Mouse (Mus musculus): ENCODE results near the gene Mrpl58.
"Not testable (repeated sequence)": the region's sequence is repeated elsewhere in the genome, so short reads cannot be mapped to it uniquely, and the experiment has no call there.

Mrpl58 gene

DNA sequence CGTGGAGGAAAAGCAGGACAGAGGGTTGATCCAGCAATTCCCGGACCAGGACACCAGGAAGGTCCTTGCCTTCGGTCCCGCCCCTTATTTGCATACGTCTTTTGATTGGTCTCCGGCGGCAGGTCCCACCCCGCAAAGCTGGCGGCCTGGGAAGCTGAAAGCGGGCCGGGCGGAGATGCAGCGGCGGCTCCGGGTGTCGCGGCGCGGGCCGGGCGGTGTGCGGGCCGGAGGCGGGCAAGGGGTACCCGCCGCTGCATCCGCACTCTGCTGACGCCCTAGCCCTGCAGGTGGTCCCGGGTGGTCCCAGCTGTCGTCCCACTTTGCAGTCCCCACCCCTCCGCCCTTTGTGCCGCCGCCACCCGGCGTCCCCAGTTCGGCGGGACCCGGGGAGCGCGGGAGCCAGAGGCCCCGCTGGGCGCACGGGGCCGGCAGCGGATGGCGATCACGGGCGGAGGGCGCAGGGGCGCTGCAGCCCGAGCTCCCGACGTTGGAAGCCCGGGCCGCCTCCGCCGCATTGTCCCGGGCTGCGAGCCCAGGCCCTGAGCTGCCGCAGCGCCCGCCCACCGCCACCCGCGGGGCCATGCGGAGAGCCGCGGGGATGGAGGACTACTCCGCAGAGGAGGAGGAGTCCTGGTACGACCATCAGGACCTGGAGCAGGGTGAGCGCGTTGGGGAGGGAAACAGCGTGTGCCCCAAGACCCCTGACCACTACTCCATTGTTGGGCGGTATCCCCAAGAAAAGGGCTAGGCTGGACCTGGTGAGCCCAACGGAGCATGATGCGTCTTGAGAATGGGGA is 21.6 kb upstream of the Mrpl58 start, which contains the start of gene Cdr2l:
Gene Cdr2l, plus strand, starts transcription at position 174 of the 797 bp plus-strand sequence.
- intact Hi-C loops (cut with DNase I) = no loop called here

DNA sequence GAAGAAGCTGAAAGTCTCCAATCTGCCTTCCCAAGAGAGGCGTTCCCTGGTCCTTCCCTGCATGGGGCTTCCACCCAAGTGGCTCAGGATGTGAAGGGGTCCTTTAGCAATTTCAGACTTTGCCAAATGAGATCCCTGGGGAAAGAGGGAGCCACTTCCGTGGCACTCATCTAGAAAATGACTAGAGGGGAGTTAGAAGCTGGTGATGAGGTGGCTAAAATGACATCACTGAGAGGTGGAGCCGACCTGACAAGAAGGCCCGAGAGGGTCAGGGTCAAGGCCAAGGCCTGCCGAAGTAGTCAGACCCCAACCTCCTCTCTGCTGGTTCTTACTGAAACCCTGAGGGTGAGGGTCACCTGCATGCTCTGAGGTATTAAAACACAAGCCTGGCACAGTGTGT is 20.7 kb upstream of the Mrpl58 start:
- intact Hi-C loops (cut with DNase I) = no loop called here

DNA sequence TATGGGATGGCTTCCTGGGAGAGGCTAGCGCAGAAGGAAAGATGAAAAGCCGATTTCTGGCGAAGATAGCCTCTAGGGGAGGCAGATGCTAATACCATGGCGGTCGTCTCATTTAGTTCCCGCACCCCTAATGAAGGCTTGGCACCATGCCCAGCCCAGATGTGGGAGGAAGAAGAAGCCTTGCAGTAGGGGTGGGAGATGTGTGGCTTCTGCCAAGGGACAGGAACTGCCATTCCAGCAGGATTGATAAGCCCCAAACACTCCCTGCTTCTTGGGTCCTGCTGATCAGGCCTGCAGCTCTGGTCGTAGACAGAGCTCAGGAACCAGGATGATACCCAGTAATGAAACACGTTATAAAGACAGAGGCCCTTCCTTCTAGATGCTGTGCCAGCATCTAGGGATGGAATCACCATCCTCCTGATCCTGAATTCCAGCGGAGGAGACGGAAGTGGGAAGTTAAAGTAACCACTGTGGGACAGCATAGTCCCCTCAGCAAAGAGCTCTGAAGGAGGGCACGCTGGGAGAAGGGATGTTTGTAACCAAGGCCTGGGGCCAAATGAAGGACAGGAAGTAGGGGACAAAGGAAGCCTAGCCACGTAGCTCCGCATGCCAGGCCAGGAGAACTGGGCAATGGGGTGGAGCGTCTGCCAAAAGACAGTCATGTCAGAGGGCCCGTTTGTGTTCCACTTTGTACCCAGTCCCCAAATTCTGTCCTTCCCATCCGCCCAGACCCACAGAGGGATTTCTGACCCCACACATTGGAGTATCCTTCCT is 19.7 kb upstream of the Mrpl58 start:
- intact Hi-C loops (cut with DNase I) = no loop called here

DNA sequence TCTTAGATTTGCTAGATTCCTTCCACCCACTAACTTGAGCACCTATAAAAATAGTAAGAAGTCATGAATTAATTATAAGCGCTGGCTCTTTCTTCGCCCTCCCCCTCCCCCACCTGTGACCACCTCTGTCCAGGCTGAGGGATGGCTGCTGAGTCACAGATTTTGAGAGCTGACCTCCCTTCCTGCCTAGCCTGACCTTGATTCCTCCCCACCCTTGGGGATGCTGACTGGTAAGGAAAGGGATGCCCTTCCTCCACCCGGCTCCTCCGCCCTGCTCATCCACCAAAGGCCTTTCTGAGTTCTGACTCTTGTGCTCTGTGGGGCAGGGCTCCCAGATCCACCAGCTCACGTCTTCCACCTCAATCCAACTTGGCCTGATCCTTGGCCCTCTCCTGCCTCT is 19.0 kb upstream of the Mrpl58 start:
- intact Hi-C loops (cut with DNase I) = no loop called here

DNA sequence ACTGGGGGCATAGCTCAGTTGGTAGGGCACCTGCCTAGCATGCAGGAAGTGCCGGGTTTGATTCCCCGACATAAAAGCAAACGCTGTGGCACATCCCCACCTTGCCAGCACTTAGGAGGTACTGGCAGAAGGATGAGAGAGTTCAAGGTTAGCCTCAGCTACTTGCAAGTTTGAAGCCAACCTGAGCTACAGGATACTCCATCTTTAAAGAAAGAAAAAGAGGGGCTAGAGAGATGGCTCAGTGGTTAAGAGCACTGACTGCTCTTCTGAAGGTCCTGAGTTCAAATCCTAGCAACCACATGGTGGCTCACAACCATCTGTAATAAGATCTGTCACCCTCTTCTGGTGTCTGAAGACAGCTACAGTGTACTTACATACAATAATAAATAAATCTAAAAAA is 16.7 kb upstream of the Mrpl58 start:
- intact Hi-C loops (cut with DNase I) = not testable (repeated sequence)

DNA sequence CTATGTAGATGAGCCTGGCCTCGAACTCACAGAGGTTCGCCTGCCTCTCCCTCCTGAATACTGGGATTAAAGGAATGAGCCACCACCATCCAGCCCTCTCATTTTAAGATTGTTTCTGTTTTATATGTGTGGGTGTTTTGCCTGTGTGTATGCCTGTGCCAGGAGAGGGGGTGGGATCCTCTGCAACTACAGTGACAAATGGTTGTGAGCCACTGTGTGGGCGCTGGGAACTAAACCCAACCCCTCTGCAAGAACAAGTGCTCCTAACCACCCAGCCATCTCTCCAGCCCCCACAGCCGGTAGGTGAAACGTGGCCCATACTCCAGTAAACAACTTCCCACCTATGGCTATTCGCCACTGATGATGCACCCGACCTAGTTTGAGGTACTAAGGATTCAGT is 12.2 kb upstream of the Mrpl58 start:
- intact Hi-C loops (cut with DNase I) = no loop called here

DNA sequence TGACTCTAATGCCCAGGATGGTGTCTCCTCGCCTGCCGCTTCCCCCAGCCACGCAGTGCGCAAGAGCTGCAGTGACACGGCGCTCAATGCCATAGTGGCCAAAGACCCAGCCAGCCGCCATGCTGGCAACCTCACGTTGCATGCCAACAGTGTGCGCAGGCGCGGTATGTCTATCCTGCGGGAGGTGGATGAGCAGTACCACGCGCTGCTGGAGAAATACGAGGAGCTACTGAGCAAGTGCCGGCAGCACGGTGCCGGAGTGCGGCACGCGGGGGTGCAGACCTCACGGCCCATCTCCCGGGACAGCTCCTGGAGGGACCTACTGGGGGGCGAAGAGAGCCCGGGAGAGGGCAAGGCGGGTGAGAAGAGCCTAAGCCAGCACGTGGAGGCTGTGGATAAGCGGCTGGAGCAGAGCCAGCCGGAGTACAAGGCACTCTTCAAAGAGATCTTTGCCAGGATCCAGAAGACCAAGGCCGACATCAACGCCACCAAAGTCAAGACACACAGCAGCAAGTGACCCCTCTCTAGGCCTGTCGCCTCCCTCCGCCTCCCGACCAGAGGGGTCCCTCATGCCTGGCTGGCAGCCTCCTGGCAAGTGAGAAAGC is 9.7 kb upstream of the Mrpl58 start:
- intact Hi-C loops (cut with DNase I) = no loop called here

DNA sequence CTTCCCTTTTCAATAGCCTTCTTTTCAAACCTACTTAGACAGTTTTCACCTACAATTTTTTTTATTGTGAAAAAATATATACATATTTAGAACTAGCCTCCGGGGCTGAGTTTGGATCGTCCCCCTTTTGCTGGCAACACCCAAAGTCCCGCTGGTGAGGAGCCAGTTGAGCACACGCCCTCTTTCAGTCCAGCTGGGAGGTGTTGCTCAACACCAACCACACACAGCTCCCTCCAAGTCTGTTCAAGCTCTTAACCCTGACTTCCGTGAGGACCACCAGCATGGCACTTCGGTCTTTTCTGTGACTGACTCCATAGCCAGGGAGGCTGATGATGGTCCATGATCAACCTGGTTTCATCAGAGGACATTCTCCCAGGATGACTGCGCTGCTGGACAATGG is 5.5 kb upstream of the Mrpl58 start:
- intact Hi-C loops (cut with DNase I) = no loop called here

DNA sequence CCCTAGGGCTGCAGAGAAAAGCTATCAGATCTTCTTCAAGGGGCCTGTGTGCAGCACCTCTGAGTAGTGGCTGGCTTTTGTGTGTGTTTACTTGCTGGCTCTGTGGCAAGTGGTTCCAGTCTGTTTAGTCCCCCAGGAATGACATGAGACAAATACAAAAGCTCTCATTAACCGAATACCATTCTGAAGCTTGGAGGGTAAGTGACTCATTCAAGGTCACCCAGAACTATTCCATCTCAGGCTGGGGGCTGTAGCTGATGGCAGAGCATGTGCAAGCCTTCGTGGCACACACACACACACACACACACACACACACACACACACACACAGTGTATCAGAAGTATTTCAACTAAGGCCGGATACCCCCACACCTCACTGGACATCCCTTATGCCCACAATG is 3.4 kb upstream of the Mrpl58 start:
- intact Hi-C loops (cut with DNase I) = no loop called here

DNA sequence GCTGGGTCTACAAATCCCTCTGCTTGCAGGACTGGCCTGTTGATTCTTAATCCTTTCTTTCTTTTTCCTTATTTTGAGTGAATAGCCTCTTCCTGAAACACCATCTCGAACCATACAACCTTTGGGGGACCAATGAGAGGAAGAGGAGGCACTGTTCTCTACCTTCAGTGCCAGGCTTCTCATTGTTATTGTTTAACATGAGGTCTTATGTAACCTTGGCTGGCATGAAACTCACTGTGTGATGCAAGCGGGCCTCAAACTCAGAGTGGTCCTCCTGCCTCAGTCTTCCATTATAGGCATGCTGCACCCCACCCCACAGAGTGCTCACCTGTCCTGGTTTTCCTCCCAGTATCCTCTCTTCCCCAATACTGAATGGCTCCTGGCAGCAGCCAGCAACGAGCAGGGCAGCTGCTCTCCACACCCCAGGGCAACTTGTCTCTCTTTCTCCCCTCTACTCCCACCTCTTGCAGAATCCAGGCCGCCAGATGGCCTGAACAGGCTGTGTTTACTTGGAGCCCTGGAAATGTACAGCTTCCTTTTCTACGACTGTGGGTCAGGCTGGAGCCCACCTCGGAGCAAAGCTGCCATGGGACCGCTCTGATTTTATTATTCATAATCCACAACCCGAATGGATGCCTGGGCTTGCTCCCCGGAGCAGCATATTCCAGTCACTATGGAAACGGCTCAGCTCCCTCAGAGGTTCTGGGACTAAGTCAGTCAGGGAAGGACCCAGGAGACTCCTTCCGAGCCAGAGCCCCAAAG is 2.7 kb upstream of the Mrpl58 start:
- intact Hi-C loops (cut with DNase I) = no loop called here

DNA sequence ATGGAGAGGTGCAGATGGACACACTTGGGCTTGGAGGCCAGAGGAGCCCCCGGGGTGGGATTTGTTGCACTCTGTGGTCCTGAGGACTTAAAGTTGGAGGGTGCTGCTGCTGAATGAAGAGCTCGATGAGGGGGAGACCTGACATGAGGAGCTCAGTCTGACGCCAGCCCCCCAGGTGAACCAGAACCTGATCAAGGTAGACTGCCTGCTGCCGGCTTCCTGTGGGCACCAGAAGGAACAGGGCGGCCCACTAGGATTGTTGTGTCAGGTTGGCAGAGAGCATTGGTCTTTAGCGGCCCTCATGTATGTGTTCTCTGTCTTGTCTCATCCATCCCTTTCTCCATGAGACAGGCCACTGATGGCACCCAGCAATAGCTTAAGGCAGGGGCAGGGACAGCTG is 2.2 kb downstream of the Mrpl58 start:
- intact Hi-C loops (cut with DNase I) = no loop called here

DNA sequence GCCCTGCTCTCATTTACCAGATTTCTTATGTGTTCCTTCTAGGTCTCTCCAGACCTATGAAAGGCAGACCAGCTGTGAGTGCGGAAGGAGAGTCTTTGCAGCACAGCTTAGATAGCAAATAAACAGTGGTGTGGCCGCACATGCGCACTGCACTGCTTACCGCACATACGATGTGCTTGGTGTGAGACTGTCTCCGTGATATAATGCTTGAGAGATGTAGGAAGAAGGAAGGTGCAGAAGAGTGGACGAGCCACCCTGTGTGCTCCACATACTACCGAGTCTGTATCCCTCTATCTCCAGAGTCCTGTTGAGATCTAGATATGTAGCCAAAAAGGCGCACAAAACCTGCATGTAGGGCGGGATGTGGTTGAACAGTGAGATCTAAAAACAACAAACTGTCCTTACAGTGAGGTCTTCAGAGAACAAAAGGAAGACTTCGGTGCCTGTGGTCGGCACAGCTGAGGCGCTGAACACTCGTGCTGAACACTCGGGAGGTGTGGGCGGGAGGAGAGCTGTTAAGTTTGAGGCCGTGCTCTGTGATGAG is 3.4 kb downstream of the Mrpl58 start:
- intact Hi-C loops (cut with DNase I) = no loop called here

DNA sequence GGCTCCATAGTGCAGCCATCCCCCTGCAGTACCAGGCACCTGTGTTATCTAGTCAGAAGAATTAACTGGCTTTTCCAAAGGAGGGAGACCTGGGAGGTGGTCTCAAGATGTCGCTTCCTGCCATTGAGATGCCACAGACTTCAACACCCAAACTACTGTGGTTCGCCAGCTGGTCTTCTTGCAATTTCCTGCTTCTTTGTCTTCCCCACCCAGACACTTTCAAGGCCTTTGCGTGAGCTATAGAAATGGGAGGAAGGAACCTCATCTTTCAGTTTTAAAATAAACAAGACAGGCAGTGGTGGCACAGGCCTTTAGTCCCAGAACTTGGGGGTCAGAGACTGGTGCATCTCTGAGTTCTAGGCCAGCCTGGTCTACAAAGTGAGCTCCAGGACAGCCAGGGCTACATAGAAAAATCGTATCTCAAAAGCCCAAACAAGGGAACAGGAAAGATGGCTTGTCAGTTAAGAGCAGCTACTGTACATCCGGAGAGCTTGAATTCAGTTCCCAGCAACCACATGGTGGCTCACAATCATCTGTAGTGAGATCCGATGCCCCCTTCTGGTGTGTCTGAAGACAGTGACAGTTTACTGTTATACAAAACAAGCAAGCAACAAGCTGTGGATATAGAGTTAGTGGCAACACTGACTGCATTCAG is 4.8 kb downstream of the Mrpl58 start:
- intact Hi-C loops (cut with DNase I) = no loop called here

DNA sequence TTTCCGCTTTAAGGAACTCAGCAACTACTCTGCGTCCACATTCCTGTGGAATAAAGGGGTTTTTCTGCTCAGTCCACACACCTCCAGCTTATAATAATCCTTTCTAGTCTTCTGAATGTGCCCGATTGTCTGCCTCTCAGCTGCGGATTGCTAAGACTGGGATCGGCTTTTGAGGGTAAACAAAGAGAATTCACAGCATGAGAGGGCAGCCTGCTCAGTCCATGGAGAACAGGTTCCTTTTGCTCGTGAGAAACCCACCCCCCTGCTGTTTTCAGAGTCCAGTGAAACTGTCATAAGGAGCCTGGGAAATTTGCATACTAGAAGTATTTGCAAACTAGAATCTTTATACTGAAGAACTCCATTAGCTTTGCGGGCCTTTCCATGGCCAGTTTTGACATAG is 6.0 kb downstream of the Mrpl58 start:
- intact Hi-C loops (cut with DNase I) = no loop called here

DNA sequence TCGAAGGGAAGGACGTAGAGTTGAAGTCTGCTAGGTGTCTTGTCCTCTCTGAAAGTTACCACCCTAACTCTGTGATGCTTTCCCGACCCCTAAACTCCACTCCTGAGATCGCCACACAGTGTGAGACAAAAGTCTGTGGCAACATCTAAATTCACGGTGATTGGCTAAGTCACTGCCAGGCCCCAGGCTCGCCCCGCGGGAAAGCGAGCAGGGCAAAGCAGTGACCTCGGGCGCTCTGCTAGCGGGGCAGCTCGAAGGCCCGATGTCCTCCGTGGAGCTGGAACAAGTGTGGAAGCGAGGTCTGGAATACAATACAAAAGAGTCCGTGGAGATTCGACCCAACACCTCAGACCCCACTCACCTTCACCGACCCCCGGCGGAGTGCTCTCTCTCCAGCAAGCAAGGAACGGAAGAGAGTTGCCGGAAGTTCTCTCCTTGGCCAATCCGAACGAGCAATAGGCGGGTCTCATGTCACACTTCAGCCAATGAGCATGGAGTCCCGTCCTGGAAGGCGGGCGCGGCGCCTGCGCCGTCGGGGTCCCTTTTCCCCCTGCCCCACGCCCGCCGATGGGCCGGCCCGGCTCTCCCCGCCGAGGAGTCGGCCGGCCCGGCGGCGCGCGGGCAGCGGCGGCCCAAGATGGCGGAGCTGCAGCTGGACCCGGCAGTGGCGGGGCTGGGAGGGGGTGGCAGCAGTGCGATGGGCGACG is 16.1 kb downstream of the Mrpl58 start, which contains the start of the genes Atp5h and Kctd2:
Gene Atp5h, minus strand, starts transcription at position 432 of the 707 bp plus-strand sequence.
Gene Kctd2, plus strand, starts transcription at position 598 of the 707 bp plus-strand sequence.
- intact Hi-C loops (cut with DNase I) = no loop called here

DNA sequence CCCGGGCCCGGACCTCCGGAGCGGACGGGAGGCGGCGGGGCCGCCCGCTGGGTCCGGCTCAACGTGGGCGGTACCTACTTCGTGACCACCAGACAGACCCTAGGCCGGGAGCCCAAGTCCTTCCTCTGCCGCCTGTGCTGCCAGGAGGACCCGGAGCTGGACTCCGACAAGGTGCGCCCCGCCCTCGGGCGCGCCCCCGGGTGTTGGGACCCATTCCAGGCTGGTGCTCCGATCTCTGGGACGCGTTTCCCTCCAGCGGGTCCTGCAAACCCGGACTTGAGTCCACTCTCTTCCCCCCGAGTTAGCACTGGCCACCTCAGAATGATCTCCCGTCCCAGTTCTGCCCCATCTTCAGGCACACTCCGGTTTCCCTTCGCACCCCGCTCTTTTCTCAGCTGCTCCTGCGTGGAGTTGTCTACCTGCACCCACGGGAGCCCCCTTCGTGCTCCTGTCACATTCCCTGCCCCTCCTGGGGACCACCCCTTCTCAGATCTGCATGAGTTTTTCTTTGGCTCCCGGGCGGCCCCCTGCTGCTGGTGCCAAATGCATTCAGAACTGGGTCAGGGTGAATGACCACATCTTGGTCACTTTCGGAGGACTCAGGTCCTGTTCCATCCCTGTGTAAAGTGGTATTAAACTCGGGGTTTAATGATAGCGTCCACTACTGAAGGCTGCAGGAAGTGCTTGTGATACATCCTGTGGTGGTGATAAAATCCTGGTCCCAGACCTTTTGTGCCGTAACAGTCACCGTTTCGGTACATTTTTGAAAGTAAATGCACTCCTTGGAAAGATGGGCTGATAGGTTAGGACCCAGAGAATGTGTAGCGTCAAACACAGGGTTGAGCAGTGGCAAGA is 17.0 kb downstream of the Mrpl58 start:
- intact Hi-C loops (cut with DNase I) = no loop called here

DNA sequence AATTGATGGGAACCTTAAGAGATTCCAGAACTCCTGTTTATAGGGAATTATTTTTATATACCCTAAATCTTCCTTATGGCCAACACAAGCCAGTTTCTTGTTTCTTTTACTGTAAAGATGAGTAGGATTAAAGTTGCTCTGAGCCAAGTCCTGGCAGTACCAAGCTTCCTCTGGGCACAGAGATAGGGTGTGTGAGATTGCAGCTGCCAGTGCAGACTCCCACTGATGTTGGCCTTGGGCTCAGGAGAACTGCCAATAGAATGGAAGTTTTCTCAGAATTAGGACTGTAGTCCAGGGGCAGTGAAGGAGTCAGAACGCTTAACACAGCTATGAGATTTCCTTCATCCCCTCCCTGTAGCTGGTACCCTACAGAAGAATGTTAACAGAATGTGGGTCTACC is 17.8 kb downstream of the Mrpl58 start:
- intact Hi-C loops (cut with DNase I) = no loop called here

DNA sequence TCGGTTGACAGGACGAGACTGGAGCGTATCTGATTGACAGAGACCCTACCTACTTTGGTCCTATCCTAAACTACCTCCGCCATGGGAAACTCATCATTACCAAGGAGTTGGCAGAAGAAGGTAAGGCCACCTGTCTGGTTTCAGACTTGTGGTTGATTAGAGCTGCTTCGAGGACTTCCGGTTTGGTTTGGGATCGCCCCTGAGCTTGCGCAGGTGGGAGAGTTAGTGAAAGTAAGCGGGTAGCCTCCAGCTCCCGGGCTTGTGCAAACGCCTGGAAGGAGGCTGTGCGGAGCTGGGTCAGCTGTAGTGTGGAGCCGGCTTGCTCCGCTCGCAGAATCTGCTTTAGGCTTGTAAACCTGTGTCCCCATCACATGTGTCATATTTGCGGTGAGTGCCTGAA is 18.4 kb downstream of the Mrpl58 start:
- intact Hi-C loops (cut with DNase I) = no loop called here

DNA sequence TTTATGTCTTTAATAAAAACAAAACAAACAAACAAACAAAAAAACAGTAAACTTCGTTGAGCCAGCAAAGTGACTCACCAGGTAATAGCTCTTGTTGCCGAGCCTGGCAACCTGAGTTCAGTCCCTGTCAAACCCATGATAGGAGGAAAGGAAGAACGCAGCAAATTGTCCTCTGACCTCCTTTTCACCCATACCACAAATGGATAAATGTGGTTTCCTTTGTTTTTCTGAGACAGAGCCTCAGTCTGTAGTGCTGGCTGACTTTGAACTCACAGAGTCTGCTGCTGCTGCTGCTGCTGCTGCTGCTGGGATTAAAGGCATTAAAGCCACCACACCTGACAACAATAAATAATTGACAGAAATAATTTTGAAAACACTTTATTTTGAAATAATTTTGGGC is 19.5 kb downstream of the Mrpl58 start:
- intact Hi-C loops (cut with DNase I) = no loop called here
